Mouse (Mus musculus): Measurements from ENCODE around the gene Vps45. TPM values are rescaled to one million over a fixed set of nuclear protein-coding genes. Genes with fewer than 3 reads are reported as not detected.

Gene Vps45
- polyA plus RNA-seq, 1 experiment from 2014 or later = 77.1 TPM

DNA sequence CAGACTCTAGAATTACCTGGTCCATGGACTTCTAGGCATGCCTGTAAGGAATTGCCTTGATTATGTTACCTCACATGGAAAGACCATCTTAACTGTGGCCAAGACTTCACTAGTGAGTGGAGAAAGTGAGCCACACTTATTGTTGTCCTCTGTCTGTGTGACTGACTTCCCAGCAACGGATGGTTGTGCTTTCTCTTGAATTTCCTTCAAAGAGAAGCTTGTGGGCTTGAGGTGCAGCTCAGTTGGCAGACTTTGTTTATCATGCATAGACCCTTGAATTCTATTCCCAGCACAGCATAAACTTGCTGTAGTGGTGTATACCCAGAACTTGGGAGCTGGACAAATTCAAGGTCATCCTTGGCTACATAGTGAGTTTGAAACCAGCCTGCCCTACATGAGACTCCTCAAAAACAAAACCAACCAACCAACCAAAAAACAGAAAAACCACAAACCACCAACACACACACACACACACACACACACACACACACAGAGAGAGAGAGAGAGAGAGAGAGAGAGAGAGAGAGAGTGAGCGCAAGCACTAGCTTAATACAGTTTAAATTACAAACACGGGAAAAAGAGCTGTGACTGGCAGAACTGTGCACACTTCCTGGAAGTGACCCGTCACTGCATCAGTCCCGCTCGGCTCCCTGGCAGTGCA, 26.1 kb downstream of the Vps45 start:
- WGBS = 86% methylated on average over 6 of the region's 6 CpGs
- Histone ChIP-seq H3K27me3 (no peaks in the 10 kb centered on the region), H3K9me3 (no peaks in the 10 kb centered on the region), H3K36me3 (peaks cover 67% of the 10 kb centered on the region), H3K4me1 (replicated peaks) (no peaks in the 10 kb centered on the region), H3K4me3 (no peak overlapping the region), H3K4me2 (no peak overlapping the region), H3K27ac (replicated peaks) (no peak overlapping the region), H3K9ac (no peak overlapping the region)
- no peak for ATAC-seq (ENCODE audit: low read depth)

DNA sequence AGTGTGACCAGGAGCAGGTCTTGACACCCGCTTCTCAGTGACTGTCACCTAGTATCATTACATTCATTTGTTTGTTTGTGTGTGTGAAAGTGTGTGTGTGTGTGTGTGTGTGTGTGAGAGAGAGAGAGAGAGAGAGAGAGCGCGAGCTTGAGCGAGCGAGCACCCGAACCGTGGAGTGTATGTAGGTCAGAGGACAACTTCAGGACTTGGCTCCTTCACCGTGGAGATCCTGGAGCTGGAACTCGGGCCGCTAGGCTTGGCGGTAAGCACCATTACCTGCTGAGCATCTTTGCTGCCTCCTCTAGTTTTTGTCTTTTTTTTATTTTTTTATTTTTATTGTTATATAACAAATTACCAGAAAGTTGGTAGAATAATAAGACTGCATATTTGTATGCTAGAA, 28.5 kb downstream of the Vps45 start:
- ATAC-seq (ENCODE audit: low read depth) = no peak
- Histone ChIP-seq H3K4me2 (no peak overlapping the region), H3K4me1 (replicated peaks) (no peaks in the 10 kb centered on the region), H3K27me3 (no peaks in the 10 kb centered on the region), H3K4me3 (no peak overlapping the region), H3K9ac (no peak overlapping the region), H3K36me3 (peaks cover 59% of the 10 kb centered on the region), H3K9me3 (no peaks in the 10 kb centered on the region), H3K27ac (replicated peaks) (no peak overlapping the region)
- 90% methylated on average over 11 of the region's 11 CpGs for WGBS

DNA sequence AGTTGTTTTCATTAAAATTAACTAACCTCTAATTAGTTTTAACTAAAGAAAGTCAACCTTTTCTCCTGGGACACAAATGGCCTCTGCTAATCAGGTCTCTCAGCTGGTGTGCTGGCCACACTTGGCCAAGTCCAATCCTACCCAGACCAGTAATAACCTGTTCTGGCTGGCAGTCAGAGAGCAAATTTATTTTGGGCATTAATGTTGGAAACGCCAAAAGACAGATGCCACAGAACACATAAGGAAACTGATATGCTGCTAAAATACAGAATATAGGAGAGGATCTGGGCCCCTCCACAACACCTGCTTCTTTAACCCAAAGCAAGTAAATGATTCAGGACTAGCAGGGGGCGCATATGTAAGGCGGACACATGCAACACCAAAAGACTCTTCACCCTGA, 28.9 kb downstream of the Vps45 start:
- 76% methylated on average over 3 of the region's 3 CpGs for WGBS
- Histone ChIP-seq H3K9ac (no peak overlapping the region), H3K9me3 (no peaks in the 10 kb centered on the region), H3K4me2 (no peak overlapping the region), H3K4me3 (no peak overlapping the region), H3K4me1 (replicated peaks) (no peaks in the 10 kb centered on the region), H3K36me3 (peaks cover 61% of the 10 kb centered on the region), H3K27me3 (no peaks in the 10 kb centered on the region), H3K27ac (replicated peaks) (no peak overlapping the region)
- ATAC-seq (ENCODE audit: low read depth) = no peak

DNA sequence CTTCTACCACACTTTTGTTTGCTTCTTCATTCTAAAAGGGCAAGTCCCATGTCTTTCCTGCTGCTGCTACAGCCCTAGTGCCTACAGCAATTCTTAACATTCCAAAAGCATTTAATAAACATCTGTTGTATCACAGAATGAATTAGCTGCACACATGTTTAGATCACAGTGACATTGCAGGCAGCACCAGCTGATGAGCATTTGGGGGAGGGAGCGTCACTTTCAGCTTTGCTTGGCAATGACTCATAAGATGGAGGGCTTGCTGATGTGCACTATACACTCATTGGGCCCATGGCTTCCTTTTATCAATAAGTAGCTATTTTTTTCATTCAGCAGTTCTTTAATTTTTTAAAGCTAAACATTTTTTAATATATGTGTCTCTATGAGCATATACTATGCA, 30.4 kb downstream of the Vps45 start:
- Histone ChIP-seq H3K36me3 (peaks cover 51% of the 10 kb centered on the region), H3K9ac (no peak overlapping the region), H3K27me3 (no peaks in the 10 kb centered on the region), H3K4me3 (no peak overlapping the region), H3K9me3 (no peaks in the 10 kb centered on the region), H3K27ac (replicated peaks) (no peak overlapping the region), H3K4me1 (replicated peaks) (no peaks in the 10 kb centered on the region), H3K4me2 (no peak overlapping the region)
- WGBS = 80% methylated on average over 1 of the region's 1 CpGs
- no peak for ATAC-seq (ENCODE audit: low read depth)

DNA sequence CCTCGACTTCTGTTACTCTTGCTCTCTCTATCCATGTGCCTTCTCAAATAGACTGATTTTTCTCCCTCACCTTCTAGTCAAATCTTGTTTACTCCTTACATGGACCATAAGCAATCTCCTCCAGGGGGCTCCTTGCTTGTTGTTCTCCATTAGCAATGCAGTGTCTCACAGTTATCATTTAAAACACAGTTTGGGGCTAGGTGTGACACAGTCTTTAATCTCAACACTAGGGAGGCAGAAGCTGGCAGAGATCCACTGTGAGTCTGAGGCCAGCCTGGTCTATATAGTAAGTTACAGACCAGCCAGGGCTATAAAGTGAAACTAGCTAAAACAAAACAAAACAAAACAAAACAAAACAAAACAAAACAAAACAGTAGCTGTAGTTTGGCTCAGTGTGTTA, 31.1 kb downstream of the Vps45 start:
- 82% methylated on average over 1 of the region's 1 CpGs for WGBS
- H3K36me3 ChIP-seq = peaks cover 45% of the 10 kb centered on the region
- no peak overlapping the region for H3K9ac ChIP-seq
- H3K4me3 ChIP-seq = no peak overlapping the region
- H3K9me3 ChIP-seq = no peaks in the 10 kb centered on the region
- H3K27ac ChIP-seq (replicated peaks) = no peak overlapping the region
- no peak for ATAC-seq (ENCODE audit: low read depth)
- H3K4me1 ChIP-seq (replicated peaks) = no peaks in the 10 kb centered on the region
- no peaks in the 10 kb centered on the region for H3K27me3 ChIP-seq
- no peak overlapping the region for H3K4me2 ChIP-seq

DNA sequence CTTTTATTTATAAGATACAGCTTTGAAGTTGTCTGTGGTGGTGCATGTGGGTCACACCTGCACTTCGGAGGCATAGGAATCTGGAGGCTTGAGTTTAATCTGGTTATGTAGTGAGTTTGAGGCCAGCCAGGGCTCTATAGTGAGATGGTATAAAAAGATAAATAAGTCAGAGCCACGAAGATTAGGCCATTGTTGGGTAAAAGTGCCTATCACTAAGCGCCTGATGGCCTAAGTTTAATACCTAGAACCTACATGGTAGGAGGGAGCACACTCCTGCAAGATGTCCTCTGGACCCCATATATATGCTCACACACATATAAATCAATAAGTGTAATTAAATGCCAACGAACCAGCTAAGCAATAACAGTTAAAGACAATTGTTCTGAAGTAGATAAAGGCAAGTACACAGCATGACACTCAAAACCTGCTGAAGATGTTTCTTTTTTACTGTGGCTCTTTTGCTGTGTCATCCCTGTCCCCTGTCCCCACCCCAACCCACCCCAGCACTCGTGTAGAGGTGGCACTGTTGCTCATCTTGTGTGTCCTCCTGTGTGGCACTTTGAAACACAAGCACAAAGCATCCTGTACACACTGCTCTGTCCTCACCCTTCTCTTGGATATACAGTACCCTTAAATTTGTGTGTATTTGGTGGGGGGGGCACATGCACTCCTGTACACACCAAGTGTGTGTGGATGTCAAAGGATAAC, 36.7 kb downstream of the Vps45 start:
- Histone ChIP-seq H3K4me1 (replicated peaks) (no peaks in the 10 kb centered on the region), H3K9me3 (no peaks in the 10 kb centered on the region), H3K27me3 (no peaks in the 10 kb centered on the region), H3K36me3 (peaks cover 27% of the 10 kb centered on the region), H3K9ac (no peak overlapping the region), H3K27ac (replicated peaks) (no peak overlapping the region), H3K4me3 (no peak overlapping the region), H3K4me2 (no peak overlapping the region)
- whole genome bisulfite sequencing = 70% methylated on average over 5 of the region's 5 CpGs
- ATAC-seq (ENCODE audit: low read depth) = no peak

DNA sequence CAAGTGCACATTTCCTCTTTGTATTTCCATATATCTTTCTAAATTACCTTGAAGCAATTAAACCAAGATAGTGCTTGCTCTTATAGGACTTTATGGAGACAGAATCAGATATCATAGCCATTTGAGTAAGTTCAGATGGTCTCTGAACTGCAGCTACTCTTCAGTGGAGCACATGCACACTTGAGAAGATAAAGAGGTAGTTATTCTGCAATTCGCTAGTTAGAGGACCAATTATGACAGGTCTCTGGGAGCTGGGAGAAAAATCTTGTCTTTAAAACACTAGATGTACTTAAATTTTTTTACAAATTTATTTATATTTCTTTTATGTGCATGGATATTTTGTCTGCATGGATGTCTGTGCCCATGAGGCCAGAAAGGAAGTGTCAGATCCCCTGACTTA, 37.5 kb downstream of the Vps45 start:
- Histone ChIP-seq H3K4me1 (replicated peaks) (no peaks in the 10 kb centered on the region), H3K4me3 (no peak overlapping the region), H3K9ac (no peak overlapping the region), H3K36me3 (peaks cover 24% of the 10 kb centered on the region), H3K27me3 (no peaks in the 10 kb centered on the region), H3K27ac (replicated peaks) (no peak overlapping the region), H3K9me3 (no peaks in the 10 kb centered on the region), H3K4me2 (no peak overlapping the region)
- no peak for ATAC-seq (ENCODE audit: low read depth)
- WGBS = 96% methylated on average over 1 of the region's 1 CpGs

DNA sequence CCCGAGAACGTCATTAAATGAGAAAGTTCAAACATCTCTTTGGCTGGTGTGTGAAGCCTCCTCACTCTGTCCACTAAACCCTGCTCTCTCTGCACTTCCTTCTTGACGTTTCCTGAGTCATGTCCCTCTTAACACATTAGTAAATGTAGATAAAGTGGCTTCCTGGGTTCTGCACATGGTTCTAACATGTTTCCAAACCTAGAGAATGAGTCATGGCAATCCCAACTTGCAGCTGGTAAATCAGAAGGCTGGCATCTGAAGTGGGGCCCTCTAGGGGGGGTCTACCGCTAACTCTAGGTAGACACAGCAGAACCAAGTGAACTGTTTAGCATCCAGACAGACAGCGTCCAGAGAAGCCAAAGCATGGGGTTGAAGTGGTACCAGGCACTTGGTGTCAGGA, 40.8 kb downstream of the Vps45 start:
- WGBS = 76% methylated on average over 5 of the region's 5 CpGs
- H3K4me2 ChIP-seq = no peak overlapping the region
- peaks cover 26% of the 10 kb centered on the region for H3K36me3 ChIP-seq
- 0 out of 2 replicates have a peak, but pooled peaks cover 7% of the 10 kb centered on the region for H3K4me1 ChIP-seq (replicated peaks)
- ATAC-seq (ENCODE audit: low read depth) = no peak
- H3K27ac ChIP-seq (replicated peaks) = no peak overlapping the region
- H3K9ac ChIP-seq = no peak overlapping the region
- no peak overlapping the region for H3K4me3 ChIP-seq
- H3K9me3 ChIP-seq = no peaks in the 10 kb centered on the region
- H3K27me3 ChIP-seq = no peaks in the 10 kb centered on the region

DNA sequence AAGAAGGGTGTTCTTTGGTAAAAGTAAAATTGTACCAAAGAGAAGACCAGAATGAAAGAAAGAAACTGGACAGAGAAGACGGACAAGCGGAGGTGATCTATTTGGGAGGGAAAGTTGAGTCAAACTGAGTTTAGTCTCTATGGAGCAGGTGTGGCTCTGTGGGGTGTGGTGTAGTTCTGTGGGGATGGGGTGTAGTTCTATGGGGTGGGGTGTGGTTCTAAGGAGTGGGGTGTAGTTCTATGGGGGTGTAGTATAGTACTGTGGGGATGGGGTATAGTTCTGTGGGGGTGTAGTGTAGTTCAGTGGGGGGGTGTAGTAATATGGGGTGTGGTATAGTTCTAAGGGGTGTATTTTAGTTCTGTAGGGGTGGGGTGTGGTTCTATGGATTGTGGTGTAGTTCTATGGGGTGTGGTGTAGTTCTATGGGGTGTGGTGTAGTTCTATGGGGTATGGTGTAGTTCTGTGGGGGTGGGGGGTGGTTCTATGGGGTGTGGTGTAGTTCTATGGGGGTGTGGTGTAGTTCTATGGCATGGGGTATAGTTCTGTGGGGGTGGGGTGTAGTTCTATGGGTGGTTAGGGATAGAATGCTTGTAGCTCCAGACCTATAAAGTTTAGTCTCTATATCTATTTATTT, 41.9 kb downstream of the Vps45 start:
- Histone ChIP-seq H3K9ac (no peak overlapping the region), H3K36me3 (peaks cover 27% of the 10 kb centered on the region), H3K4me2 (no peak overlapping the region), H3K27me3 (no peaks in the 10 kb centered on the region), H3K4me3 (no peak overlapping the region), H3K27ac (replicated peaks) (no peak overlapping the region), H3K9me3 (no peaks in the 10 kb centered on the region), H3K4me1 (replicated peaks) (0 out of 2 replicates have a peak, but pooled peaks cover 7% of the 10 kb centered on the region)
- 94% methylated on average over 2 of the region's 2 CpGs for WGBS
- no peak for ATAC-seq (ENCODE audit: low read depth)

DNA sequence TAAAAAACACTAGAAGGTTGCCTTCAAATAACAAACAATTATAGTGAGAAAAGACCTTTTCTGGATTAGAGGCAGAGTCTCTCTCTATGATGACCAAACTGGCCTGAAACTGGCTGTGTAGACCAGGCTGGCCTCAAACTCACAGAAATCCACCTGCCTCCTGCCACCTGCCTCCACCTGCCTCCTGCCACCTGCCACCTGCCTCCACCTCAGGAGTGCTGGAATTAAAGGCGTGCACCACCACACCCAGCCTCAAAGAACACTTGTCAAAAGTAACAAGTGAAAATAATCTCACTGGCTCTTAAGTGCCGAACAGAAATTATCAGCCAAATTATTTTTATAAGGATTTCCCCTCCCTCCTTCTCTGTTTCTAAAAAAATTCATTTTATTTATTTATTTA, 42.6 kb downstream of the Vps45 start:
- 94% methylated on average over 2 of the region's 2 CpGs for WGBS
- Histone ChIP-seq H3K4me1 (replicated peaks) (0 out of 2 replicates have a peak, but pooled peaks cover 7% of the 10 kb centered on the region), H3K36me3 (peaks cover 34% of the 10 kb centered on the region), H3K27me3 (no peaks in the 10 kb centered on the region), H3K9me3 (no peaks in the 10 kb centered on the region), H3K4me3 (no peak overlapping the region), H3K9ac (no peak overlapping the region), H3K4me2 (no peak overlapping the region), H3K27ac (replicated peaks) (no peak overlapping the region)
- no peak for ATAC-seq (ENCODE audit: low read depth)

DNA sequence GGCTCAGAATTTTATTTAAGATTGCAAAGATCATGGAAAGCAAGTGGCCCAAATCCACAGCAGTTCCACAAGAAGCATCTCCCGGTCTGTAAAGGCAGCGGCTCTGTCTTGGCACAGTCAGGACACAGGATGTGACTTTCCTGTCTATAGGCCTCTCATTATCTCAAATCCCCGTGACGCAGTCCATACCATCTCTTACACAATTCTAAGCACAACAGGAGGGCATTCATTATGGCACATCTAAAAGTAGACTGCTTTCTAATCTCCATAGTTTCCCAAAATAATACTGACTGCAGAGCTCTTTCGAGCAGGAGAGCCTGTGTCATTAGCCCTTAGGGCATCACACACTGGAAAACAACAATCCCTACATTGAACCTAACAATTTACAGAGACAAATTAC, 45.5 kb downstream of the Vps45 start:
- no peak overlapping the region for H3K4me3 ChIP-seq
- 0 out of 2 replicates have a peak, but pooled peaks cover 7% of the 10 kb centered on the region for H3K4me1 ChIP-seq (replicated peaks)
- no peak overlapping the region for H3K27ac ChIP-seq (replicated peaks)
- H3K27me3 ChIP-seq = no peaks in the 10 kb centered on the region
- no peak for ATAC-seq (ENCODE audit: low read depth)
- H3K9me3 ChIP-seq = no peaks in the 10 kb centered on the region
- H3K4me2 ChIP-seq = no peak overlapping the region
- H3K9ac ChIP-seq = no peak overlapping the region
- 44% methylated on average over 5 of the region's 5 CpGs for WGBS
- H3K36me3 ChIP-seq = peaks cover 28% of the 10 kb centered on the region

DNA sequence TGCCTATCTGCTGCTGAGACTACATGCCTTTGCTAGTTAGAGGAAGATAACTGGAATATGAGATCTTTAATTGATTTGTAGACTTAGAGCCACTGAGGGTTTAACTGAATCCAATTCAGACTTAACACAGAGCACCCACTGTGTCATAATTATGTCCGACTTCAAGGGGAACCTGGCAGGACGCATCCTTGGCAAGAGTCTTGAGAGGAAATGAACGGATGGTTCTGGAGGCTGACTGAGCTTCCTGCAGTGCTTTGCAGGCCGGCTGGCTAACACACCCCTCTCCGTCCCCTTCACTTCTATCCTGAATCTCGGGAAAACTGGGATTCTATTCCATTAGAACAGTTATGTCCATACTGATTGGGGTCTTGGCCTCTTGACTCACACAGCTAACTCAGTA, 49.8 kb downstream of the Vps45 start:
- 78% methylated on average over 6 of the region's 6 CpGs for WGBS
- H3K27ac ChIP-seq (replicated peaks) = no peak overlapping the region
- H3K27me3 ChIP-seq = no peaks in the 10 kb centered on the region
- no peaks in the 10 kb centered on the region for H3K9me3 ChIP-seq
- no peak overlapping the region for H3K9ac ChIP-seq
- H3K36me3 ChIP-seq = peaks cover 22% of the 10 kb centered on the region
- ATAC-seq (ENCODE audit: low read depth) = no peak
- H3K4me3 ChIP-seq = no peak overlapping the region
- no peak overlapping the region for H3K4me2 ChIP-seq
- H3K4me1 ChIP-seq (replicated peaks) = 0 out of 2 replicates have a peak, but pooled peaks cover 7% of the 10 kb centered on the region

Data from neural tube, embryonic 13.5 days (tissue).